Mouse (Mus musculus): ENCODE results near the gene Mob3b. TPM values are rescaled to one million over a fixed set of nuclear protein-coding genes. Genes with fewer than 3 reads are reported as not detected.
A peak's percentile ranks its signal among the peaks of the same experiment; 100 is the strongest.
"Not testable (repeated sequence)": the region's sequence is repeated elsewhere in the genome, so short reads cannot be mapped to it uniquely, and the experiment has no call there.

Gene Mob3b
- total RNA-seq, 2 experiments from 2014 or later = 2.6 to 6.5 TPM

GRCm38 (mm10) chr4:34953716-34954115 is 203.6 kb downstream of the Mob3b start:
- intact Hi-C loops (cut with DNase I) = no loop called here
- no peak for DNase-seq (ENCODE audit: low spot score in 2 of 2)

DNA sequence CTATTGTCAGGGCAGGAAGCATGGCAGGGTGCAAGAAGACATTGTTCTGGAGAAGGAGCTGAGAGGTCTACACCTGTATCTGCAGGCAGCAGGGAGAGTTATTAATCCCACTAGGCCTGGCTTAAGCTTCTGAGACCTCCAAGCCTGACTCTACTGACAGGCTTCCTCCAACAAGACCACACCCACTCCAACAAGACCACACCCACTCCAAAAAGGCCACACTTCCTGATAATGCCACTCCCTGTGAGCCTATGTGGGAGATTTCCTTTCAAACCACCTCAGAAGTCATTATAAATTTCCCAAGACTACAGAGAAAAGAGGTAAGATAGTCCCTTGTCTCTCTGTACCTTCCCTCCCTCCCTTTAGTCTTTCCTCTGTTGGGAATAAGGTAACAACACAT is 210.1 kb downstream of the Mob3b start:
- DNase-seq (ENCODE audit: low spot score in 2 of 2) = no peak
- intact Hi-C loops (cut with DNase I) = no loop called here

DNA sequence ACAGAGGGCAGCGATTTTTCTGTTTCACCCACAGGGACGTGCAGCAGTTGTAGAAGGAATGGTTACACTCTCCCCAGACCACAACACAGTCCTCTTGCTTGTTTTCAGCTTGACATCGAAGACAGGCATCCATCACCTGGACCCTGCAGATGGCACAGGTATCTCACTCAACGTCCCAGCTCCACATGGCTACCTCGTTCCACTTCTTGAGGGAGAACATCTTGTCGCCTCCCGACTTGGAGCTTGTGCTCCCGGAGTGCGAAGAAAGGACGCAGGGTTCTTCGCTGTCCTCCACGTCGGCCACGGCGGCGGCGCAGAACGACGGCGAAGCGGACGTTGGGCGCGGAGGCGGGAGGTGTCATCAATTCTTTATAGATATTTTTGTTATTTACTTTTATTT is 216.2 kb downstream of the Mob3b start:
- intact Hi-C loops (cut with DNase I) = no loop called here
- DNase-seq (ENCODE audit: low spot score in 2 of 2) = no peak

DNA sequence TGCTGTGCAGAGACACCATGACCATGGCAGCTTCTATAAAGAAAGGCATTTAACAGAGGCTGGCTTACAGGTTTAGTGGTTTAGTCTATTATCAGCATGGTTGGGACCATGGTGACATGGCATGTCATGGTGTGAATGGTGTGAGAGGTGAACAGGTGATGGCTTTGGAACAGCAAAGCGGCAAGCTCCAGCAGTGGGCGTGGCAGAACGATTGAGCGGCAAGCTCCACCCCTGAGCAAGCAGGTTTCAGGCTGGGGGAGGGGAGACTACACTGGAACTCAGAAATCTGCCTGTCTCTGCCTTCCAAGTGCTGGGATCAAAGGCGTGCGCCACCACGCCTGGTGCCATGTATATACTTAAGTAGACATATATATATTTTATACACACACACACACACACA is 228.9 kb downstream of the Mob3b start:
- DNase-seq (ENCODE audit: low spot score in 2 of 2); intact Hi-C loops (cut with DNase I): not testable (repeated sequence)

DNA sequence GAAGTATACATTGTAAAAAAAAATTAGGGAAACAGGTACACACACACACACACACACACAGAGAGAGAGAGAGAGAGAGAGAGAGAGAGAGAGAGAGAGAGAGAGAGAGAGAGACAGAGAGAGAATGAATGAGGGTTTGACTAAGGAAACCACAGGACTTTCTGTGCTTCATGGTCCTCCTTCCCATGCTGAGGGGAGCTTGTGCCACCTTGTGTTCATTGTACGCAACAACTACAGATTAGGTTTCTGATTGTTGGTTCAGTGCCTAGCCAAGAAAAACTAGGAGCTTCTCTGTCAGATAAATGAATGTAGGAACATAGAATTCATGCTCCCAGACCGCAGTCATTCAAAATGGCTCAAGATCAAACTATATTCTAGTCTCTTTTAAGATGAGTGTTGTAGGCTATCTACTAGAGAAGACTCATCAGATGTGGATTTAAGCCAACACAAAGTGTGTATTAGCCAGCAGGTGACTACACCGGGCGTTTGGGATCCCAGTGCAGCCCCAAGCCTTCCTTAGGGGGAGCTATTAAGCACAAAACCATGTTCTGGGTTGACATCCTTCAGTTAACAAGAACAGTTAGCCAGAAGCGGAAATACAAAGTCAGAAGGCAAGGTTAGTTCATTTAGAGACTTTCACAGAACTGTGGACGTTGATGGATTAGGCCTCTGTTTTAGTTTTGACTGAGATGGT is 235.0 kb downstream of the Mob3b start:
- peak; percentile 72 to 74 for DNase-seq (ENCODE audit: low spot score in 2 of 2)
- intact Hi-C loops (cut with DNase I) = loop anchor here (5.0 kb wide), 1 partner anchor 135 kb away; no protein-coding TSS in a partner anchor

- no peak for DNase-seq (ENCODE audit: low spot score in 2 of 2)
- intact Hi-C loops (cut with DNase I) = no loop called here
Observed at GRCm38 (mm10) chr4:34917400-34917799, 239.9 kb downstream of the Mob3b start.

GRCm38 (mm10) chr4:34912171-34912570 is 245.1 kb downstream of the Mob3b start:
- intact Hi-C loops (cut with DNase I) = no loop called here
- DNase-seq (ENCODE audit: low spot score in 2 of 2) = no peak

GRCm38 (mm10) chr4:34911401-34911800 is 245.9 kb downstream of the Mob3b start:
- intact Hi-C loops (cut with DNase I) = no loop called here
- DNase-seq (ENCODE audit: low spot score in 2 of 2) = no peak

GRCm38 (mm10) chr4:34908127-34908526 is 249.2 kb downstream of the Mob3b start:
- no peak for DNase-seq (ENCODE audit: low spot score in 2 of 2)
- intact Hi-C loops (cut with DNase I) = no loop called here

- intact Hi-C loops (cut with DNase I) = no loop called here
- DNase-seq (ENCODE audit: low spot score in 2 of 2) = peak in 1 of 2 experiments; percentile 15
Observed at GRCm38 (mm10) chr4:34907026-34907425, 250.3 kb downstream of the Mob3b start.

DNA sequence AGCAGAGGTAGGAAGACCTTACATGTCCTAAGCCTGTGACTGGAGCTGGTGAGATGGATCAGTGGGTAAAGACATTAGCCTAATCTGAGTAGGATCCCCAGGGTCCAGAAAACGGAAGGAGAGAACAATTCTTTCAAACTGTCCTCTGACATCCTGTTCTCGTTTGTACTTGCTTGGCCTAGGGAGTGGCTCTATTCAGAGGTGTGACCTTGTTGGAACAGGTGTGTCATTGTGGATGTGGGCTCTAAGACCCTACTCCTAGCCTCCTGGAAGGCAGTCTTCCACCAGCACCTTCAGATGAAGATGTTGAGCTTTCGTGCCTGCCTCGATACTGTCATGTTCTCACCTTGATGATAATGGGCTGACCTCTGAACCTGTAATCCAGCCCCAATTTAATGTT is 251.1 kb downstream of the Mob3b start:
- intact Hi-C loops (cut with DNase I) = no loop called here
- DNase-seq (ENCODE audit: low spot score in 2 of 2) = no peak

GRCm38 (mm10) chr4:34905396-34905795 is 251.9 kb downstream of the Mob3b start:
- intact Hi-C loops (cut with DNase I) = no loop called here

DNA sequence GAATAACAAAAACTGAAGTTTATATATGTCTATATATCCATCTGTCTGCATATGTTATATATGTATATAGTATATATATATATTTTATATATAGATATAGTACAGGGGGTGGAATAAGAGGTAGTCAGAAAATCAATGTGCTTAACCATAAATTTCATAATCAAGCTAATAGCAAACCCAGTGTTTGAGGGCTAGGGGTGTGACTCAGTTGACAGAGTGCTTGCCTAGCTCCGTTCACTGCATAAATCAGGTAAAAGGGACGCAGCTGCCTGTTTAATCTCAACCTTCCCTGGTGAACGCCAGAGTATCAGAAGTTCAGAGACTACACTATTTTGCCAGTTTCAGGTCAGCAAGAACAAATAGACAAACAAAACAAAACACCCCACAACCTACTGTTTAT is 255.7 kb downstream of the Mob3b start:
- DNase-seq (ENCODE audit: low spot score in 2 of 2); intact Hi-C loops (cut with DNase I): not testable (repeated sequence)

More at GRCm38 (mm10) chr4:34905396-34905795, 251.9 kb downstream of the Mob3b start:
- no peak for DNase-seq (ENCODE audit: low spot score in 2 of 2)

GRCm38 (mm10) chr4:34901166-34901565 is 256.1 kb downstream of the Mob3b start:
- intact Hi-C loops (cut with DNase I) = no loop called here
- DNase-seq (ENCODE audit: low spot score in 2 of 2) = no peak

DNA sequence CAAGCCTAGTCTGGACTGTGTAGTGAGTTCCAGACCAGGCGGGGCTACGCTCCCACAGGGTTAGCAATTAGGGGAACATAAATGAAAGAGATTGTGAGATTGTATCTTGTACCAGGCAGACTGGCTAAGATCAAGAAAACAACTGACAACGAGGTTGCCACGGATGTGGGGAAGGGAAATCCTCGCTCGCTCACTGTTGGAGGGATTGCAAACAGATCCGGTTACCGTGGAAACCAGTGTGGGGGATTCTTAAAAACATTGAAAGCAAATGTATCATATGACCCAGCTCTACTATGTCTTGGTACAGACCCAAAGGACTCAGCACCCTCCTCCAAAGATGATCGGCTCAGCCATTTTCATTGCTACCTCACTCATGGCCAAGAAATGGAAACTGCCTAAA is 257.1 kb downstream of the Mob3b start:
- DNase-seq (ENCODE audit: low spot score in 2 of 2) = peak; percentile 54 to 75
- intact Hi-C loops (cut with DNase I) = no loop called here

GRCm38 (mm10) chr4:34899322-34899721 is 258.0 kb downstream of the Mob3b start:
- no peak for DNase-seq (ENCODE audit: low spot score in 2 of 2)
- intact Hi-C loops (cut with DNase I) = no loop called here

Other genes starting within 250 kb of the Mob3b start
- not detected for gene Ifnk, start 5.4 kb downstream of the Mob3b start, total RNA-seq (2021)
- 10 to 100 TPM; 28.4 to 31.2 TPM for gene C9orf72, start 68.7 kb upstream of the Mob3b start, total RNA-seq (2021)